12 mouse cellular contexts compared by ENCODE assay signal in genomic region chr7:19495521-19496213, GRCm38 (mm10). TPM values are rescaled to one million over a fixed set of nuclear protein-coding genes. Genes with fewer than 3 reads are reported as not detected.
DNase-seq lines count a peak whose midpoint lies in the region; ATAC-seq and TF ChIP-seq lines count a peak whose summit lies in the region.
"Had no signal": no experiment of that assay in that cellular context is flagged by ENCODE, and none has a peak within 500 bp of the region (broad histone marks: within the 10 kb centered on the region; RNA-seq: fewer than 3 reads in every experiment).

No protein-coding gene starts in this region.

- peak; percentile 54; the same call in 1 of the 2 replicates for ATAC-seq in lung, embryonic 15.5 days (ENCODE audit: borderline replicate concordance, extremely low read depth, low FRiP score, low TSS enrichment)
- ATAC-seq in limb, embryonic 14.5 days (ENCODE audit: low FRiP score, low read depth) = no peak; the same call in 1 of the 2 replicates

- H3K9ac ChIP-seq in lung, embryonic 15.5 days = no peak overlapping the region
- no peak overlapping the region for H3K9ac ChIP-seq in limb, embryonic 14.5 days (ENCODE audit: low read depth, low read length, severe bottlenecking)
- H3K9ac ChIP-seq: midbrain, embryonic 12.5 days had no signal

- H3K27me3 ChIP-seq in lung, embryonic 15.5 days = peaks cover 24% of the 10 kb centered on the region
- peaks cover 17% of the 10 kb centered on the region for H3K27me3 ChIP-seq in limb, embryonic 14.5 days (ENCODE audit: control insufficient read depth, insufficient read depth, low read length)

- H3K4me1 ChIP-seq in lung, embryonic 15.5 days = peaks cover 22% of the 10 kb centered on the region
- peaks cover 5% of the 10 kb centered on the region; the same call in 1 of the 2 replicates for H3K4me1 ChIP-seq in limb, embryonic 14.5 days (ENCODE audit: control insufficient read depth, insufficient read depth, low read length)

- no peak for TF ChIP-seq POLR2A in limb, embryonic 14.5 days (IDR thresholded peaks at IDR 0.05; ENCODE audit: borderline replicate concordance, extremely low read depth, insufficient read depth, insufficient read length)

- H3K36me3 ChIP-seq in lung, embryonic 15.5 days = no peaks in the 10 kb centered on the region
- no peaks in the 10 kb centered on the region for H3K36me3 ChIP-seq in limb, embryonic 14.5 days (ENCODE audit: control insufficient read depth, insufficient read depth, low read length)
- H3K36me3 ChIP-seq: forebrain, embryonic 10.5 days; midbrain, embryonic 12.5 days had no signal

- H3K9me3 ChIP-seq in lung, embryonic 15.5 days = no peaks in the 10 kb centered on the region
- H3K9me3 ChIP-seq in limb, embryonic 14.5 days (ENCODE audit: control insufficient read depth, low read length) = no peaks in the 10 kb centered on the region
- H3K9me3 ChIP-seq: forebrain, embryonic 10.5 days; midbrain, embryonic 12.5 days had no signal

- WGBS in lung, embryonic 15.5 days = 30% methylated on average over 20 of the region's 20 CpGs
- WGBS in limb, embryonic 14.5 days = 62% methylated on average over 20 of the region's 20 CpGs

- peak; percentile 49 for DNase-seq in gastrocnemius, postnatal 10 days
- no peak for DNase-seq in gastrocnemius, adult 8-10 months (ENCODE audit: low spot score in 2 of 2)
- no peak for DNase-seq in lung, postnatal 10 days
- DNase-seq in limb, embryonic 14.5 days (ENCODE audit: low spot score) = peak; percentile 43
- DNase-seq in urinary bladder, adult 18-20 months (ENCODE audit: low spot score in 2 of 2) = no peak
- DNase-seq in spleen, postnatal 14 days (ENCODE audit: low spot score in 2 of 2) = no peak
- no peak for DNase-seq in left cerebral cortex, adult 9 months (ENCODE audit: low spot score in 2 of 2)
- DNase-seq: cerebellum, adult 11-12 months had no signal

- H3K27ac ChIP-seq in lung, embryonic 15.5 days = peak overlapping the region; percentile 30; the same call in 1 of the 2 replicates
- no peak overlapping the region for H3K27ac ChIP-seq in limb, embryonic 14.5 days (replicated peaks; ENCODE audit: low read depth, low read length)
- H3K27ac ChIP-seq: forebrain, embryonic 10.5 days; midbrain, embryonic 12.5 days had no signal

- no peak overlapping the region for H3K4me3 ChIP-seq in lung, embryonic 15.5 days
- no peak overlapping the region for H3K4me3 ChIP-seq in limb, embryonic 14.5 days (replicated peaks; ENCODE audit: low read length)
- H3K4me3 ChIP-seq: forebrain, embryonic 10.5 days; midbrain, embryonic 12.5 days had no signal

- H3K4me2 ChIP-seq in lung, embryonic 15.5 days = no peak overlapping the region
- no peak overlapping the region for H3K4me2 ChIP-seq in limb, embryonic 14.5 days (replicated peaks; ENCODE audit: low read depth, low read length, severe bottlenecking)
- H3K4me2 ChIP-seq: midbrain, embryonic 12.5 days had no signal

RNA-seq across cellular contexts. Expression of gene Bloc1s3, which starts 12.5 kb away (rescaled TPM):
- total RNA-seq in gastrocnemius, postnatal 10 days (2021) = 1 to 10 TPM; 2.2 to 2.4 TPM
- total RNA-seq in gastrocnemius, adult 8-10 months (2022) = 1 to 10 TPM; 2.1 to 2.7 (median 2.3) TPM
- 2.0 TPM in 2 replicates for polyA plus RNA-seq in lung, embryonic 15.5 days (2015; fragmentation: Nextera tagmentation; extraction: Ambion mirVana)
- polyA plus RNA-seq in limb, embryonic 14.5 days (2012; rRNA removed) = 6.2 and 8.8 TPM in 2 replicates
- 1.2 and 1.3 TPM in 2 replicates for polyA plus RNA-seq in limb, embryonic 14.5 days (2014; fragmentation: Nextera tagmentation; extraction: Ambion mirVana)

RNA-seq across cellular contexts. Expression of gene Trappc6a, which starts 12.5 kb away (rescaled TPM):
- total RNA-seq in gastrocnemius, postnatal 10 days (2021) = 10 to 100 TPM; 24.6 to 26.5 TPM
- 10 to 100 TPM in 1 of 4 experiments, 1 to 10 TPM in 3; 7.6 to 10.2 (median 8.8) TPM for total RNA-seq in gastrocnemius, adult 8-10 months (2022)
- 97.8 and 103 TPM in 2 replicates for polyA plus RNA-seq in lung, embryonic 15.5 days (2015; fragmentation: Nextera tagmentation; extraction: Ambion mirVana)
- polyA plus RNA-seq in limb, embryonic 14.5 days (2012; rRNA removed) = 58.0 and 71.6 TPM in 2 replicates
- polyA plus RNA-seq in limb, embryonic 14.5 days (2014; fragmentation: Nextera tagmentation; extraction: Ambion mirVana) = 70.2 and 79.8 TPM in 2 replicates

RNA-seq across cellular contexts. Expression of gene Nkpd1, which starts 22.0 kb away (rescaled TPM):
- total RNA-seq in gastrocnemius, postnatal 10 days (2021) = not detected
- total RNA-seq in gastrocnemius, adult 8-10 months (2022) = not detected
- polyA plus RNA-seq in lung, embryonic 15.5 days (2015; fragmentation: Nextera tagmentation; extraction: Ambion mirVana) = 0.20 TPM in 1 of 2 replicates, not detected in the other
- polyA plus RNA-seq in limb, embryonic 14.5 days (2012; rRNA removed) = 0.29 and 0.36 TPM in 2 replicates
- polyA plus RNA-seq in limb, embryonic 14.5 days (2014; fragmentation: Nextera tagmentation; extraction: Ambion mirVana) = 0.17 and 0.22 TPM in 2 replicates
- polyA plus RNA-seq: heart, embryonic 16.5 days had no signal

RNA-seq across cellular contexts. Expression of gene Exoc3l2, which starts 32.5 kb away (rescaled TPM):
- total RNA-seq in gastrocnemius, postnatal 10 days (2021) = under 1 TPM; 0.59 to 0.86 TPM
- total RNA-seq in gastrocnemius, adult 8-10 months (2022) = under 1 TPM; 0.27 to 0.80 (median 0.35) TPM
- 1.4 and 1.7 TPM in 2 replicates for polyA plus RNA-seq in lung, embryonic 15.5 days (2015; fragmentation: Nextera tagmentation; extraction: Ambion mirVana)
- polyA plus RNA-seq in limb, embryonic 14.5 days (2012; rRNA removed) = 3.5 and 4.9 TPM in 2 replicates
- polyA plus RNA-seq in limb, embryonic 14.5 days (2014; fragmentation: Nextera tagmentation; extraction: Ambion mirVana) = 1.6 and 1.9 TPM in 2 replicates

RNA-seq across cellular contexts. Expression of gene Mark4, which starts 37.0 kb away (rescaled TPM):
- total RNA-seq in gastrocnemius, postnatal 10 days (2021) = 10 to 100 TPM; 12.2 to 16.4 TPM
- total RNA-seq in gastrocnemius, adult 8-10 months (2022) = 10 to 100 TPM; 18.0 to 20.0 (median 19.8) TPM
- 7.9 TPM in 2 replicates for polyA plus RNA-seq in lung, embryonic 15.5 days (2015; fragmentation: Nextera tagmentation; extraction: Ambion mirVana)
- polyA plus RNA-seq in limb, embryonic 14.5 days (2012; rRNA removed) = 34.8 and 39.8 TPM in 2 replicates
- polyA plus RNA-seq in limb, embryonic 14.5 days (2014; fragmentation: Nextera tagmentation; extraction: Ambion mirVana) = 11.5 and 13.3 TPM in 2 replicates

Comparison
In these comparisons a context has a peak if more than half of its experiments do, and no peak if none do; other contexts are left out.
1. DNase-seq: peak in gastrocnemius, postnatal 10 days (single experiment) and limb, embryonic 14.5 days (single experiment); none in gastrocnemius, adult 8-10 months (0 of 2), lung, postnatal 10 days (single experiment), urinary bladder, adult 18-20 months (0 of 2), spleen, postnatal 14 days (0 of 2) and left cerebral cortex, adult 9 months (0 of 2).